Mouse (Mus musculus) limb, embryonic 11.5 days (tissue): ENCODE measurements around the gene Rbm45. TPM values are rescaled to one million over a fixed set of nuclear protein-coding genes. Genes with fewer than 3 reads are reported as not detected.

Experiments
- ATAC-seq: fragments of 200-750 bp; cut with Nextera tagmentation; 2 replicates; pipeline ENCODE4 v1.8.0; 2017; ENCODE audit warnings: low read depth; ENCODE audit not compliant: insufficient number of reproducible peaks, low FRiP score, low TSS enrichment
- DNase-seq: peaks from one replicate; pipeline ENCODE4 v3.0.0-alpha.2; 2015; ENCODE audit warnings: low spot score
- H3K27ac ChIP-seq: fragments of 300-500 bp; sonication (generic); replicated peaks from 2 replicates; pipeline ENCODE4 v1.5.1; 2014; ENCODE audit warnings: low read depth, mild to moderate bottlenecking, low read length
- H3K27me3 ChIP-seq: fragments of 300-500 bp; sonication (generic); 2 replicates; pipeline ENCODE4 v1.6.1; 2014; ENCODE audit warnings: mild to moderate bottlenecking, low read length, mixed read lengths; ENCODE audit not compliant: control insufficient read depth, insufficient read depth
- H3K36me3 ChIP-seq: fragments of 300-500 bp; sonication (generic); 2 replicates; pipeline ENCODE4 v1.6.1; 2014; ENCODE audit warnings: mild to moderate bottlenecking, low read length, moderate library complexity, mixed read lengths; ENCODE audit not compliant: control insufficient read depth, insufficient read depth
- H3K4me1 ChIP-seq: fragments of 300-500 bp; sonication (generic); 2 replicates; pipeline ENCODE4 v1.6.1; 2014; ENCODE audit warnings: low read length, mixed read lengths; ENCODE audit not compliant: control insufficient read depth, insufficient read depth
- H3K4me2 ChIP-seq: fragments of 300-500 bp; sonication (generic); 2 replicates; pipeline ENCODE4 v1.6.1; 2014; ENCODE audit warnings: low read depth, mild to moderate bottlenecking, moderate library complexity; ENCODE audit not compliant: severe bottlenecking
- H3K4me3 ChIP-seq: fragments of 300-500 bp; sonication (generic); 2 replicates; pipeline ENCODE4 v1.5.1; 2014; ENCODE audit warnings: low read depth, low read length
- H3K9ac ChIP-seq: fragments of 300-500 bp; sonication (generic); 2 replicates; pipeline ENCODE4 v1.6.1; 2014; ENCODE audit warnings: mild to moderate bottlenecking, low read length
- H3K9me3 ChIP-seq: fragments of 300-500 bp; sonication (generic); 2 replicates; pipeline ENCODE4 v1.6.1; 2016; ENCODE audit warnings: low read length; ENCODE audit not compliant: control insufficient read depth
- WGBS: fragments of 180-500 bp; shearing (Covaris S2); extraction: QIAGEN DNeasy Blood & Tissue Kit; methylation state at CpG from one replicate; pipeline ENCODE4 v1.1.7; 2014; 5-methylcytosine and 5-hydroxymethylcytosine counted together
- polyA plus RNA-seq: library from polyadenylated mRNA; unstranded; fragments of >200 nt; fragmentation: Nextera tagmentation; extraction: Ambion mirVana; gene quantifications from 2 replicates; pipeline ENCODE4 v1.2.1, GENCODE M21; 2014

The Rbm45 gene
- polyA plus RNA-seq, 1 experiment from 2014 or later: 16.3 TPM

DNA sequence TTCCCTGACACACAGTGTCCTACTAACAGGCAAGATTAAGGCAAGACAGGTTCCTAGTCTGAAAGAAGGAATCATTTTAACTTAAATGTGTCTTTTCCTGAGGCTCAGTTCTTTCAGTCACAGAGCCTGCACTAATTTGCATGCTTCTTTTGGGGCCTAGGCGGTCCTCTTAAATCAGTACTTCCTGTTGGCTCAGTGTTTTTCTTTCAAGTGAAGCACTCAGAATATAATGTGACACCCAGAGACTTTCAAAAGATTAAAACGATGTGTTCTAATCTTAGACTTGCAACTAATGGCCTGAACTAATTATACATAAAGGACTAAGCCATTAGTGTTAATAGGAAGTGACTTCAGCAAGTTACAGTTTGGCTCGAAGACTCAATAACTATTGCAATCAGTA lies 59.5 kb downstream of the Rbm45 start:
- Histone ChIP-seq H3K36me3 (no peaks in the 10 kb centered on the region), H3K9me3 (no peaks in the 10 kb centered on the region), H3K4me3 (no peak overlapping the region), H3K4me1 (peaks cover 3% of the 10 kb centered on the region; the same call in 1 of the 2 replicates), H3K9ac (no peak overlapping the region), H3K27ac (no peak overlapping the region), H3K27me3 (no peaks in the 10 kb centered on the region), H3K4me2 (no peak overlapping the region)
- WGBS: 20% methylated on average over 3 of the region's 3 CpGs
- DNase-seq: no peak
- ATAC-seq: no peak

DNA sequence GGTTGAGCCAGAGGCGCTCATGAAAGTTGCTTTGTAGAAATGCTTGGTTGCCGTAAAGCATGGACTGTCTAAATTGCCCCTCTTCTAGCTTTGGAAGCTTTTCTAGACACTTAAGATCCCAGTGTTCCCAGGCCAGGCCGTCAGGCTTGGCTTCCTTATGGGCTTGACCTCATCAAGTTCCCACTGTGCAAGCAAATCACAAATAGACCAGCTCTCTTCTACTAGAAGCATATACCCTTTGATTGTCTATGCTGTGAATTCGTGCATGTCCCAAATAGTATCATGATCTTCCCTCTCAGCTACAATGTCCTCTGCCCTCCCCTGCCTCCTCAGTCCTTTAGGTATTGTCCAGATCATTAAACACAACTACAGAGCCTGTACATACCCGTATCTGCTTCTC lies 60.1 kb downstream of the Rbm45 start:
- no peak overlapping the region for H3K4me2 ChIP-seq
- no peaks in the 10 kb centered on the region for H3K9me3 ChIP-seq
- H3K36me3 ChIP-seq: no peaks in the 10 kb centered on the region
- H3K4me1 ChIP-seq: peaks cover 3% of the 10 kb centered on the region; the same call in 1 of the 2 replicates
- H3K4me3 ChIP-seq: no peak overlapping the region
- ATAC-seq (no peak), DNase-seq (no peak)
- H3K9ac ChIP-seq: no peak overlapping the region
- no peak overlapping the region for H3K27ac ChIP-seq
- WGBS: 58% methylated on average over 5 of the region's 5 CpGs
- H3K27me3 ChIP-seq: no peaks in the 10 kb centered on the region

DNA sequence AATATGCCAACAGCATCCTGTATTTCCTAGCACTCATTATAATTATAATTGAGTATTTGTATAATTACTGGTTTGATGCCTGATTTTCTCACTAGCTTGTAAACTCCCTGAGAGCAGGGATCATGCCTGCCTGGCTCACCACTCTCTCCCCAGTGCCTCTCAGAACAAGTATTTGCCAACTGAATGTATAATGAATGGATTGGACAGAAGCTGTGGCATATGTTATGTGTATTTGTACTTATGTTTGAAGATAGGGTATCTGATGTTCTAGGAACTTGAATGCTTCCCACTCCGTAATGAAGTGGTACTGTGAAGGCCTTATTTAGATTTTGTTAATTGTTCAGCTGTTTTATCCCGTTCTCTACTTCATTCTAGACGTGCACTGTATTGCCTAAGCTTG lies 60.8 kb downstream of the Rbm45 start:
- no peak overlapping the region for H3K27ac ChIP-seq

More for the DNA sequence above, 60.8 kb downstream of the Rbm45 start:
- no peaks in the 10 kb centered on the region for H3K9me3 ChIP-seq
- no peak overlapping the region for H3K4me2 ChIP-seq
- WGBS: 91% methylated on average over 3 of the region's 3 CpGs
- no peaks in the 10 kb centered on the region for H3K27me3 ChIP-seq
- no peak overlapping the region for H3K4me3 ChIP-seq
- DNase-seq (no peak), ATAC-seq (no peak)
- no peaks in the 10 kb centered on the region for H3K36me3 ChIP-seq
- peaks cover 3% of the 10 kb centered on the region; the same call in 1 of the 2 replicates for H3K4me1 ChIP-seq
- no peak overlapping the region for H3K9ac ChIP-seq

Other genes with a start within 250 kb of the Rbm45 start
- gene Pde11a, start 31.2 kb upstream of the Rbm45 start, polyA plus RNA-seq: 0.31 and 0.52 TPM in 2 replicates
- not detected in 2 replicates for gene Cyct, start 9.5 kb upstream of the Rbm45 start, polyA plus RNA-seq
- 15.3 and 16.2 TPM in 2 replicates for gene Osbpl6, start 36.5 kb downstream of the Rbm45 start, polyA plus RNA-seq